Mouse (Mus musculus): ENCODE results near the gene Taar9. TPM values are rescaled to one million over a fixed set of nuclear protein-coding genes. Genes with fewer than 3 reads are reported as not detected.
"Not testable (repeated sequence)": the region's sequence is repeated elsewhere in the genome, so short reads cannot be mapped to it uniquely, and the experiment has no call there.

Taar9 gene
- polyA plus RNA-seq, 1 experiment from 2014 or later = not detected

DNA sequence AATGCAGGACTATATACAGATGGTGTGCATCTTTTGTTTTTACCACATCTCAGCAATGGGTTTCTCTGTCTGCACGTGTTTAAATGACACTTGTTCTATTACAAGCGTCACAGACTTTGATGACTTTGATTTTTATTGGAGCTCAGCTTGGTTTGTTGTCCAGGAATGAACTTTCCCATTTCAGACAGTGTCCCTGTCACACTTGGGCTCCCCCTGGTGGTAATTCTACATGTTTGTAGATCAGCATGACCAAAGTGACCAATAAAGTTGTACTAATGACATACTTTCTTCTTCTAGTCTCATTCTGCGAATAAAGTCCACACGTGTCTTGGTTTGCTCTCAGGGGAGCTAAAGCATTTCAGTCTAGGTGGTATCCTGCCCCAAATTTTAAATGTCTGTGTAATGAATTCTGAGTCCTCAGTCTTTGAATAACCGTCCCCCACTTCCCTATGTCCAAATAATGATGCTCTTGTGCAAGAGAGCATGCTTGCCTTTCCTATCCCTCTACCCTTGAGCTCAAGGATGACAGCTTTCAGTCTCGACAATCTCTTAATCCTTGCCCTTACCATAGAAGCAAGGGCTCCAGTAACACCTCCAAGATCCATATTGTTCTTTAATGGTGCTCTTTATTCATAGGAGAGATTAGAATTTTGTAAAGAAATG, 1.9 kb upstream of the Taar9 start:
- no peak for ATAC-seq (ENCODE audit: insufficient number of reproducible peaks, insufficient read depth, low FRiP score, low TSS enrichment, low read depth)
- H3K4me2 ChIP-seq = no peak overlapping the region
- H3K4me3 ChIP-seq (replicated peaks) = no peak overlapping the region
- no peak overlapping the region for H3K9ac ChIP-seq (replicated peaks)
- WGBS = 50% methylated on average over 6 of the region's 6 CpGs
- H3K36me3 ChIP-seq = no peaks in the 10 kb centered on the region
- H3K27ac ChIP-seq = no peak overlapping the region
- H3K9me3 ChIP-seq = peaks cover 6% of the 10 kb centered on the region; the same call in 1 of the 2 replicates
- H3K27me3 ChIP-seq = no peaks in the 10 kb centered on the region
- H3K4me1 ChIP-seq (replicated peaks) = no peaks in the 10 kb centered on the region

- H3K4me1 ChIP-seq (replicated peaks) = no peaks in the 10 kb centered on the region
- no peak overlapping the region for H3K4me2 ChIP-seq
- H3K27me3 ChIP-seq = no peaks in the 10 kb centered on the region
- ATAC-seq (ENCODE audit: insufficient number of reproducible peaks, insufficient read depth, low FRiP score, low TSS enrichment, low read depth) = no peak
- H3K9me3 ChIP-seq = no peaks in the 10 kb centered on the region
- WGBS = 35% methylated on average over 3 of the region's 3 CpGs
- H3K9ac ChIP-seq (replicated peaks) = no peak overlapping the region
- H3K27ac ChIP-seq = no peak overlapping the region
- H3K36me3 ChIP-seq = no peaks in the 10 kb centered on the region
- no peak overlapping the region for H3K4me3 ChIP-seq (replicated peaks)
These were observed 1.1 kb downstream of the Taar9 start for GRCm38 (mm10) chr10:24108236-24108635.

DNA sequence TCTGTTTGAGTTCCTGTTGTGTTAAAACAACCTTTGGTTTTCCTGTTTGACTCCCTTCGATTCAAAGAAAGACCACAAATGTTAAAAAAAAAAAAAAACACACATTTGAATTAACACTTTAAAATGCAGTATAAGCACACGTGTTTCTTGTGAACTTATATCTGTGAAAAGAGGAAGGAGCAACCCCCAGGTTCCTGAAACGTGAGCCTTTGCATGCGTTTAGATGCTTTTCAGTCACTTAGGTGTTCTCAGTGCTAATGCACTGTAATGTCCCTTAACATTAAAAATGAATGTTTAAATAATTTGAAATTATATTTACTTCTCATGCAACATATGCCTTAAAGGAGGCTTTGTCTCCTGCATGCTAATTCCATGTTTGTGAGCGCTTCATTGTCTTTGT, 1.6 kb downstream of the Taar9 start:
- Histone ChIP-seq H3K4me3 (replicated peaks) (no peak overlapping the region), H3K4me2 (no peak overlapping the region), H3K27ac (no peak overlapping the region), H3K27me3 (no peaks in the 10 kb centered on the region), H3K9me3 (no peaks in the 10 kb centered on the region), H3K4me1 (replicated peaks) (no peaks in the 10 kb centered on the region), H3K36me3 (no peaks in the 10 kb centered on the region), H3K9ac (replicated peaks) (no peak overlapping the region)
- WGBS = 50% methylated on average over 5 of the region's 5 CpGs
- no peak for ATAC-seq (ENCODE audit: insufficient number of reproducible peaks, insufficient read depth, low FRiP score, low TSS enrichment, low read depth)

DNA sequence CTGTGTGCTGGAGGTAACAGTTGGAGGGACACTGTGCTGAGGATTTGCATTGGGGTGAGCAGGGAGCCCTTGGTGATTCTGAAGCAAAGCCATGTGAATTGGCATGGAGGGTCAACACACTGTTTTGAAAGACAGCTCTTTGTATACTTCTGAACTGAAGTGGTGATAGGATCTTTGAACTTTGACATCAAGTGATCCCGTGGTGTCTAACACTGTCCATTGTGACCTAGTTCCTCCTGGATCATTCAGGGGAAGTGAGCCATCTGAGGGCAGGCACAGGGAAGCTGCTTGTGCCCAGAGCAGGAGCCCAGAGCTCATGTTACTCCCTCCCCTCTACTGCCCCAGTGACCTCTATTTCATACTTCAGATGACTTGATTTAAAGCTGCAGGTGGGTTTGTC, 6.0 kb downstream of the Taar9 start:
- not testable (repeated sequence) for H3K9ac ChIP-seq (replicated peaks); H3K9me3 ChIP-seq; H3K27ac ChIP-seq; H3K27me3 ChIP-seq; H3K4me3 ChIP-seq (replicated peaks); H3K4me1 ChIP-seq (replicated peaks); ATAC-seq (ENCODE audit: insufficient number of reproducible peaks, insufficient read depth, low FRiP score, low TSS enrichment, low read depth); H3K36me3 ChIP-seq; H3K4me2 ChIP-seq
- 59% methylated on average over 1 of the region's 1 CpGs for WGBS

- not testable (repeated sequence) for H3K27ac ChIP-seq; H3K36me3 ChIP-seq; H3K4me1 ChIP-seq (replicated peaks); H3K9me3 ChIP-seq; H3K4me3 ChIP-seq (replicated peaks); H3K9ac ChIP-seq (replicated peaks); ATAC-seq (ENCODE audit: insufficient number of reproducible peaks, insufficient read depth, low FRiP score, low TSS enrichment, low read depth); H3K4me2 ChIP-seq; H3K27me3 ChIP-seq
- 79% methylated on average over 1 of the region's 3 CpGs for WGBS
These were observed 7.5 kb downstream of the Taar9 start, which contains the start of gene Taar8c for GRCm38 (mm10) chr10:24101812-24102211. Taar8c (minus strand) TSS chr10:24101912.

DNA sequence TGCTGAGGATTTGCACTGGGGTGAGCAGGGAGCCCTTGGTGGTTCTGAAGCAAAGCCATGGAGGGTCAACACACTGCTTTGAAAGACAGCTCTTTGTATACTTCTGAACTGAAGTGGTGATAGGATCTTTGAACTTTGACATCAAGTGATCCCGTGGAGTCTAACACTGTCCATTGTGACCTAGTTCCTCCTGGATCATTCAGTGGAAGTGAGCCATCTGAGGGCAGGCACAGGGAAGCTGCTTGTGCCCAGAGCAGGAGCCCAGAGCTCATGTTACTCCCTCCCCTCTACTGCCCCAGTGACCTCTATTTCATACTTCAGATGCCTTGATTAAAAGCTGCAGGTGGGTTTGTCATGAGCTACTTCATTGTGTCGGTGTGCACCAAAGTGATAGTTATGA, 12.3 kb downstream of the Taar9 start:
- not testable (repeated sequence) for H3K9ac ChIP-seq (replicated peaks); H3K4me1 ChIP-seq (replicated peaks); H3K27me3 ChIP-seq; H3K36me3 ChIP-seq; H3K4me3 ChIP-seq (replicated peaks); H3K4me2 ChIP-seq; ATAC-seq (ENCODE audit: insufficient number of reproducible peaks, insufficient read depth, low FRiP score, low TSS enrichment, low read depth); H3K9me3 ChIP-seq; H3K27ac ChIP-seq
- WGBS = 50% methylated on average over 2 of the region's 2 CpGs

DNA sequence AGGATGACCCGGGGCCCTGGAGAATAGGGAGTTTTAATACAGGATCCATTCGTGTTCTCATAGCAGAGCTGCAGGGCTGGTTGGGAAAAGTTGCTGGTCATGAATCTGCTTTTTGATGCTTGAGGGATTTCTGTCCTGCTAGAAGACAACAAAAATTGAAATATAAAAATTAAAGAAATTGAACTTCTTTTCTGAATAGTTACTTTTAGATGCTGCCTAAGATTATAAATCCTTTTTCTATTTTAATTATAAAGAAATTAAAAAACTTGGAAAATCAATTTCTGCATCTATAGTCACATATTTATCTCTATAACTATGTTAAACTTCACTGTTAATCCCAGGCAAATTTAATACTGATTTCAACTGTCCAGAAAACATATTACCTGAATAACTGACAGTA, 17.1 kb downstream of the Taar9 start, which contains the start of gene Taar8b:
Gene Taar8b (minus strand): TSS at position 101 of the 400 bp plus-strand sequence.
- Histone ChIP-seq H3K4me2 (no peak within 1 kb of the TSS), H3K4me1 (replicated peaks) (no peaks in the 10 kb centered on the region), H3K4me3 (replicated peaks) (no peak within 1 kb of the TSS), H3K27ac (no peak within 1 kb of the TSS), H3K9me3 (0 out of 2 replicates have a peak, but pooled peaks cover 3% of the 10 kb centered on the region), H3K27me3 (no peaks in the 10 kb centered on the region), H3K9ac (replicated peaks) (no peak within 1 kb of the TSS), H3K36me3 (no peaks in the 10 kb centered on the region)
- 73% methylated on average over 2 of the region's 2 CpGs for WGBS
- ATAC-seq (ENCODE audit: insufficient number of reproducible peaks, insufficient read depth, low FRiP score, low TSS enrichment, low read depth) = no peak

GRCm38 (mm10) chr10:24087168-24087567, 22.2 kb downstream of the Taar9 start:
- 93% methylated on average over 2 of the region's 2 CpGs for WGBS
- ATAC-seq (ENCODE audit: insufficient number of reproducible peaks, insufficient read depth, low FRiP score, low TSS enrichment, low read depth) = no peak

DNA sequence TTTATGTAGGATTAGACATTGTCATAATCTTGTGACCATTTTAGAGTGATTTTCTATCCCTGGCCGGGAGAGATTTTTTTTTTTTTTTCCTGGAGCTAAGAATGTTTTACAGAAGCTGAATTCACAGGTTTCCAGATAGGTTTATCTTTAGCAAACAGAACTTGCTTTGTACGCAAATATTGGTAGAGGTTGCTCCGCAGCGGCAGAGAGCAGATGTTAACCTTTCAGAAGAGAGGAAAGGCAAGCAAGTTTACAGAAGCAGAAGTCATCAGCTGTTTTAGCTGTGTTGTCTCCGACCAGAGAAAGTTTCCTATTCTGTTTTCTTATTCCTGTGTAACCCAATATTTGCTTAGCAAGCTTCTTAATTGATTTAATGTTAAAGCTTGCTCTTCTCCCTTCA, 22.8 kb downstream of the Taar9 start:
- ATAC-seq (ENCODE audit: insufficient number of reproducible peaks, insufficient read depth, low FRiP score, low TSS enrichment, low read depth) = no peak
- Histone ChIP-seq H3K9ac (replicated peaks) (no peak overlapping the region), H3K27ac (no peak overlapping the region), H3K27me3 (no peaks in the 10 kb centered on the region), H3K4me3 (replicated peaks) (no peak overlapping the region), H3K4me1 (replicated peaks) (no peaks in the 10 kb centered on the region), H3K9me3 (no peaks in the 10 kb centered on the region), H3K4me2 (no peak overlapping the region), H3K36me3 (no peaks in the 10 kb centered on the region)
- WGBS = 85% methylated on average over 5 of the region's 5 CpGs

More at GRCm38 (mm10) chr10:24087168-24087567, 22.2 kb downstream of the Taar9 start:
- Histone ChIP-seq H3K36me3 (no peaks in the 10 kb centered on the region), H3K9me3 (no peaks in the 10 kb centered on the region), H3K27me3 (no peaks in the 10 kb centered on the region), H3K9ac (replicated peaks) (no peak overlapping the region), H3K4me2 (no peak overlapping the region), H3K4me3 (replicated peaks) (no peak overlapping the region), H3K27ac (no peak overlapping the region), H3K4me1 (replicated peaks) (no peaks in the 10 kb centered on the region)

- Histone ChIP-seq H3K4me3 (replicated peaks) (no peak overlapping the region), H3K36me3 (no peaks in the 10 kb centered on the region), H3K27ac (no peak overlapping the region), H3K4me2 (no peak overlapping the region), H3K9ac (replicated peaks) (no peak overlapping the region), H3K27me3 (no peaks in the 10 kb centered on the region), H3K4me1 (replicated peaks) (no peaks in the 10 kb centered on the region), H3K9me3 (no peaks in the 10 kb centered on the region)
- WGBS = 78% methylated on average over 5 of the region's 5 CpGs
- no peak for ATAC-seq (ENCODE audit: insufficient number of reproducible peaks, insufficient read depth, low FRiP score, low TSS enrichment, low read depth)
These were observed 23.4 kb downstream of the Taar9 start for GRCm38 (mm10) chr10:24085936-24086335.

DNA sequence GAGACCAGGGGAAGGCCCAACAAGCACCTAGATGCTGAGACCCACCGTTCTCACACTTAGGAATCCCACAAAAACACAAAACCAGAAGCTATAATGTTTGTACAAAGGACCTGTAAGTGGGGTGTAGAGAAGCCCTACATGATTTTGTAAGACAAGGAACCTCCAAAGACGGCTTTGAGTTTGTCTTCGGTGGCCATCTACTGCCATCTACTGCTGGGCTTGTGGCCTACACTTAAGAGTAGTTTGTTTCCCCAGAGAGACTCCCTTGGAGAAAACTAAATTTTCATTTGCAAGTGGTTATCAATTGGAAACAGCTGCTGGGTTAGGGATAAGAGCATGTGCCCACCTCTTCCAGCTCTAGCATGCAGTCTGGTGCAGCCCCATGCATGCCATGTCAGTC, 29.2 kb downstream of the Taar9 start:
- ATAC-seq (ENCODE audit: insufficient number of reproducible peaks, insufficient read depth, low FRiP score, low TSS enrichment, low read depth) = no peak
- H3K4me1 ChIP-seq (replicated peaks) = no peaks in the 10 kb centered on the region
- no peak overlapping the region for H3K4me2 ChIP-seq
- H3K4me3 ChIP-seq (replicated peaks) = no peak overlapping the region
- WGBS = 44% methylated on average over 3 of the region's 3 CpGs
- H3K27ac ChIP-seq = no peak overlapping the region
- H3K36me3 ChIP-seq = no peaks in the 10 kb centered on the region
- H3K27me3 ChIP-seq = no peaks in the 10 kb centered on the region
- H3K9ac ChIP-seq (replicated peaks) = no peak overlapping the region
- no peaks in the 10 kb centered on the region for H3K9me3 ChIP-seq

GRCm38 (mm10) chr10:24076200-24076599, 33.1 kb downstream of the Taar9 start, which contains the start of gene Taar8a:
Taar8a (plus strand) TSS chr10:24076500.
- H3K36me3 ChIP-seq; H3K4me1 ChIP-seq (replicated peaks); H3K9ac ChIP-seq (replicated peaks); H3K27me3 ChIP-seq; ATAC-seq (ENCODE audit: insufficient number of reproducible peaks, insufficient read depth, low FRiP score, low TSS enrichment, low read depth); H3K9me3 ChIP-seq; H3K4me2 ChIP-seq; H3K27ac ChIP-seq; H3K4me3 ChIP-seq (replicated peaks): not testable (repeated sequence)
- 86% methylated on average over 2 of the region's 4 CpGs for WGBS
